Mouse (Mus musculus) CH12.LX (cell line): Measurements from ENCODE around the gene Ppfia3. TPM values are rescaled to one million over a fixed set of nuclear protein-coding genes. Genes with fewer than 3 reads are reported as not detected.

Experiments used
- DNase-seq: peaks from one replicate; pipeline ENCODE4 v3.0.0-alpha.2; 2013; ENCODE audit errors: extremely low read depth
- H3K27ac ChIP-seq: 2 replicates; pipeline ENCODE4 v1.5.1; 2012; ENCODE audit warnings: low read depth, mild to moderate bottlenecking, control low read depth, moderate library complexity; ENCODE audit not compliant: insufficient read depth
- H3K27me3 ChIP-seq: replicated peaks from 2 replicates; pipeline ENCODE3; 2012; ENCODE audit warnings: inconsistent platforms
- H3K36me3 ChIP-seq, 2 experiments: replicated peaks in 1 of 2; 2 replicates each; pipeline versions ENCODE3 to v1.6.1; 2012; ENCODE audit warnings: inconsistent platforms in 1 of 2, low read length in 1 of 2, mild to moderate bottlenecking in 1 of 2, mixed read lengths in 1 of 2, moderate library complexity in 1 of 2; ENCODE audit not compliant: control insufficient read depth in 1 of 2, insufficient read depth in 1 of 2
- H3K4me1 ChIP-seq, 2 experiments: 2 replicates each; pipeline ENCODE4 v1.6.1; 2012; ENCODE audit warnings: inconsistent platforms in 1 of 2, moderate library complexity in 1 of 2; ENCODE audit not compliant: insufficient read depth in 2 of 2, control insufficient read depth in 1 of 2
- H3K4me2 ChIP-seq: 2 replicates; pipeline ENCODE4 v1.6.1; 2012; ENCODE audit warnings: low read depth, mild to moderate bottlenecking, control low read depth; ENCODE audit not compliant: poor library complexity, insufficient read depth, severe bottlenecking
- H3K4me3 ChIP-seq, 3 experiments: fragments of 150-350 bp in 1 of 3; sonication (generic) in 1 of 3; replicated peaks in 1 of 3; 2 replicates each; pipeline versions ENCODE3 to v1.5.1; 2011 to 2012; ENCODE audit warnings: low read depth in 2 of 3, low read length in 2 of 3, mild to moderate bottlenecking in 2 of 3, moderate library complexity in 2 of 3, control low read depth in 1 of 3, improper control_type of control experiment in 1 of 3, inconsistent platforms in 1 of 3, mixed read lengths in 1 of 3; ENCODE audit not compliant: poor library complexity in 1 of 3
- H3K79me2 ChIP-seq: replicated peaks from 2 replicates; pipeline ENCODE4 v1.6.1; 2012; ENCODE audit warnings: mild to moderate bottlenecking, moderate library complexity; ENCODE audit not compliant: control insufficient read depth, poor library complexity, insufficient read depth, severe bottlenecking; ENCODE audit errors: extremely low read depth
- H3K9ac ChIP-seq: 2 replicates; pipeline ENCODE4 v1.6.1; 2012; ENCODE audit warnings: low read depth, mild to moderate bottlenecking, control low read depth, moderate library complexity; ENCODE audit not compliant: insufficient read depth
- H3K9me3 ChIP-seq: replicated peaks from 2 replicates; pipeline ENCODE3; 2012; ENCODE audit warnings: low read length, inconsistent platforms, mixed read lengths
- BHLHE40 ChIP-seq: IDR thresholded peaks from 2 replicates; pipeline ENCODE4 v1.6.1; 2011; ENCODE audit warnings: mild to moderate bottlenecking, low read depth, low read length, improper control_type of control experiment
- CHD1 ChIP-seq: IDR thresholded peaks from 2 replicates; pipeline ENCODE4 v1.6.1; 2012; ENCODE audit warnings: low read depth, low read length, improper control_type of control experiment, inconsistent platforms
- ELF1 ChIP-seq: IDR thresholded peaks from 2 replicates; pipeline ENCODE4 v1.6.1; 2014; ENCODE audit warnings: low read depth, mild to moderate bottlenecking, inconsistent platforms, low read length, improper control_type of control experiment
- ETS1 ChIP-seq: conservative IDR thresholded peaks from 2 replicates; pipeline ENCODE4 v1.6.1; 2012; ENCODE audit warnings: low read depth, mild to moderate bottlenecking, inconsistent platforms, low read length, improper control_type of control experiment, moderate library complexity
- GABPA ChIP-seq: IDR thresholded peaks from 2 replicates; pipeline ENCODE4 v1.6.1; 2012; ENCODE audit warnings: low read depth, low read length, improper control_type of control experiment, inconsistent platforms; ENCODE audit not compliant: insufficient replicate concordance
- JUN ChIP-seq: IDR thresholded peaks from 2 replicates; pipeline ENCODE4 v1.6.1; 2011; ENCODE audit warnings: low read depth, mild to moderate bottlenecking, low read length, improper control_type of control experiment, moderate library complexity; ENCODE audit not compliant: insufficient read depth
- KAT2A ChIP-seq: IDR thresholded peaks from 2 replicates; pipeline ENCODE4 v1.6.1; 2012; ENCODE audit warnings: low read length, improper control_type of control experiment, inconsistent platforms; ENCODE audit not compliant: insufficient replicate concordance
- MAFK ChIP-seq: IDR thresholded peaks from 2 replicates; pipeline ENCODE4 v1.6.1; 2011; ENCODE audit warnings: low read length, improper control_type of control experiment; ENCODE audit not compliant: insufficient replicate concordance
- MAX ChIP-seq: IDR thresholded peaks from 2 replicates; pipeline ENCODE4 v1.6.1; 2011; ENCODE audit warnings: low read length, improper control_type of control experiment
- MAZ ChIP-seq: IDR thresholded peaks from 2 replicates; pipeline ENCODE4 v1.6.1; 2012; ENCODE audit warnings: low read depth, mild to moderate bottlenecking, inconsistent platforms, low read length, improper control_type of control experiment, moderate library complexity
- MXI1 ChIP-seq: IDR thresholded peaks from 2 replicates; pipeline ENCODE4 v1.6.1; 2011; ENCODE audit warnings: mild to moderate bottlenecking, low read depth, low read length, improper control_type of control experiment
- MYC ChIP-seq: IDR thresholded peaks from 2 replicates; pipeline ENCODE4 v1.6.1; 2011; ENCODE audit warnings: low read depth, mild to moderate bottlenecking, improper control_type of control experiment, low read length
- NELFE ChIP-seq: IDR thresholded peaks from 2 replicates; pipeline ENCODE4 v1.6.1; 2011; ENCODE audit warnings: low read depth, low read length, improper control_type of control experiment
- NRF1 ChIP-seq: IDR thresholded peaks from 2 replicates; pipeline ENCODE4 v1.6.1; 2014; ENCODE audit warnings: low read depth, mild to moderate bottlenecking, inconsistent platforms, low read length, improper control_type of control experiment, moderate library complexity
- PAX5 ChIP-seq: IDR thresholded peaks from 2 replicates; pipeline ENCODE4 v1.6.1; 2012; ENCODE audit warnings: low read length, inconsistent platforms, mixed read lengths
- POLR2A ChIP-seq: IDR thresholded peaks from 2 replicates; pipeline ENCODE4 v1.6.1; 2011; ENCODE audit warnings: low read depth, mild to moderate bottlenecking, improper control_type of control experiment, low read length
- POLR2AphosphoS2 ChIP-seq: IDR thresholded peaks from 2 replicates; pipeline ENCODE4 v1.6.1; 2011; ENCODE audit warnings: low read depth, low read length, improper control_type of control experiment
- RAD21 ChIP-seq: IDR thresholded peaks from 2 replicates; pipeline ENCODE4 v1.6.1; 2011; ENCODE audit warnings: low read depth, mild to moderate bottlenecking, low read length, improper control_type of control experiment, moderate library complexity
- RCOR1 ChIP-seq: conservative IDR thresholded peaks from 2 replicates; pipeline ENCODE4 v1.6.1; 2012; ENCODE audit warnings: low read depth, mild to moderate bottlenecking, inconsistent platforms, low read length, improper control_type of control experiment
- SIN3A ChIP-seq: IDR thresholded peaks from 2 replicates; pipeline ENCODE4 v1.6.1; 2012; ENCODE audit warnings: low read length, improper control_type of control experiment, inconsistent platforms
- UBTF ChIP-seq: IDR thresholded peaks from 2 replicates; pipeline ENCODE4 v1.6.1; 2012; ENCODE audit warnings: low read depth, mild to moderate bottlenecking, inconsistent platforms, low read length, improper control_type of control experiment, moderate library complexity
- USF1 ChIP-seq: IDR thresholded peaks from 2 replicates; pipeline ENCODE4 v1.6.1; 2014; ENCODE audit warnings: low read depth, mild to moderate bottlenecking, inconsistent platforms, low read length, improper control_type of control experiment
- USF2 ChIP-seq: conservative IDR thresholded peaks from 2 replicates; pipeline ENCODE4 v1.6.1; 2011; ENCODE audit warnings: low read depth, low read length, improper control_type of control experiment
- ZC3H11A ChIP-seq: IDR thresholded peaks from 2 replicates; pipeline ENCODE4 v1.6.1; 2012; ENCODE audit warnings: low read depth, mild to moderate bottlenecking, inconsistent platforms, low read length, improper control_type of control experiment
- dilution Hi-C: fragments of 300-500 bp; cut with MboI; formaldehyde crosslinking; loops from 2 replicates; pipeline ENCODE4 v1.14.3; 2020; ENCODE audit warnings: low sequenced_read_pairs; ENCODE audit not compliant: extremely low pct_unique_long_range_greater_than_20kb, extremely low pct_ligation_motif_present
- in situ Hi-C: fragments of 300-500 bp; cut with MboI; formaldehyde crosslinking; loops from 3 replicates; pipeline ENCODE4 v1.14.3; 2019; ENCODE audit warnings: low sequenced_read_pairs, low pct_ligation_motif_present, low pct_unique_long_range_greater_than_20kb, mixed read lengths
- polyA plus RNA-seq: library from polyadenylated mRNA; unstranded; fragments of >175 nt; gene quantifications from 2 replicates; pipeline ENCODE4 v1.2.1, GENCODE M21; 2012; ENCODE audit warnings: low read depth; ENCODE audit not compliant: insufficient read length
- total RNA-seq, 2 experiments: library from RNA; depleted of rRNA; stranded (reverse); fragments of 300-350 nt in 1 of 2; fragments of >200 nt in 1 of 2; gene quantifications; 2 replicates each; pipeline ENCODE4 v1.2.3; 2012 to 2014

Gene Ppfia3
- total and polyA plus RNA-seq, 3 experiments: 0.21 to 1.9 (median 0.61) TPM

- Histone ChIP-seq H3K27me3 (peaks cover 78% of the 10 kb centered on the region), H3K79me2 (no peaks in the 10 kb centered on the region), H3K4me3 (no peak overlapping the region), H3K9me3 (peaks cover 12% of the 10 kb centered on the region), H3K9ac (no peak overlapping the region), H3K36me3 (peaks cover 0 to 4% of the 10 kb centered on the region in 2 experiments), H3K27ac (no peak overlapping the region), H3K4me2 (no peak overlapping the region), H3K4me1 (peaks cover 0 to 21% of the 10 kb centered on the region in 2 experiments; a peak in 2 of 4 replicates)
- TF ChIP-seq UBTF (no peak), ZC3H11A (no peak), MXI1 (no peak), NELFE (no peak), RCOR1 (no peak), USF2 (no peak), CHD1 (no peak), MAFK (no peak), SIN3A (no peak), NRF1 (no peak), ELF1 (no peak), POLR2AphosphoS2 (no peak), KAT2A (no peak), MAZ (no peak), USF1 (no peak), MAX (no peak), ETS1 (no peak)
- in situ Hi-C loops (no loop called here), dilution Hi-C loops (no loop called here)
- DNase-seq: no peak
Measured at GRCm38 (mm10) chr7:45408949-45409348, 42.1 kb upstream of the Ppfia3 start.

- no peak overlapping the region for H3K9ac ChIP-seq
- H3K27me3 ChIP-seq: peaks cover 77% of the 10 kb centered on the region
- no peaks in the 10 kb centered on the region for H3K79me2 ChIP-seq
- H3K9me3 ChIP-seq: peaks cover 12% of the 10 kb centered on the region
- no peak overlapping the region for H3K4me3 ChIP-seq
- no peak overlapping the region for H3K27ac ChIP-seq
- DNase-seq: no peak
- TF ChIP-seq JUN: no peak
- TF ChIP-seq RAD21: no peak
- TF ChIP-seq POLR2A: no peak
- TF ChIP-seq MXI1: no peak
- TF ChIP-seq NRF1: no peak
- no peak for TF ChIP-seq BHLHE40
- TF ChIP-seq USF2: no peak
- no peak for TF ChIP-seq MYC
- TF ChIP-seq USF1: no peak
- TF ChIP-seq PAX5: no peak
- no peak for TF ChIP-seq GABPA
- no peak for TF ChIP-seq ELF1
- TF ChIP-seq, all 38 proteins: peak for 0
- in situ Hi-C loops (no loop called here), dilution Hi-C loops (no loop called here)
- Histone ChIP-seq H3K36me3 (peaks cover 0 to 4% of the 10 kb centered on the region in 2 experiments), H3K4me2 (no peak overlapping the region), H3K4me1 (peaks cover 0 to 18% of the 10 kb centered on the region in 2 experiments; a peak in 2 of 4 replicates)
Measured at GRCm38 (mm10) chr7:45408351-45408750, 41.5 kb upstream of the Ppfia3 start.
